Mouse (Mus musculus) stomach, postnatal 0 days (tissue): Measurements from ENCODE around the gene Tbc1d21. TPM values are rescaled to one million over a fixed set of nuclear protein-coding genes. Genes with fewer than 3 reads are reported as not detected.
A peak's percentile ranks its signal among the peaks of the same experiment; 100 is the strongest.

Source experiments
- ATAC-seq: fragments of 200-750 bp; cut with Nextera tagmentation; 2 replicates; pipeline ENCODE4 v1.8.0; 2017; ENCODE audit not compliant: low FRiP score, low TSS enrichment
- DNase-seq: peaks from one replicate; pipeline ENCODE4 v3.0.0-alpha.2; 2016; ENCODE audit warnings: low spot score
- H3K27ac ChIP-seq: fragments of 300-500 bp; sonication (generic); replicated peaks from 2 replicates; pipeline ENCODE4 v1.5.1; 2014; ENCODE audit warnings: mild to moderate bottlenecking, control low read depth
- H3K27me3 ChIP-seq: fragments of 300-500 bp; sonication (generic); 2 replicates; pipeline ENCODE4 v1.6.1; 2014; ENCODE audit warnings: low read length; ENCODE audit not compliant: control insufficient read depth, insufficient read depth
- H3K36me3 ChIP-seq: fragments of 300-500 bp; sonication (generic); 2 replicates; pipeline ENCODE4 v1.6.1; 2014; ENCODE audit warnings: low read length, mixed read lengths; ENCODE audit not compliant: control insufficient read depth, insufficient read depth
- H3K4me1 ChIP-seq: fragments of 300-500 bp; sonication (generic); replicated peaks from 2 replicates; pipeline ENCODE4 v1.6.1; 2014; ENCODE audit warnings: antibody characterized with exemption; ENCODE audit not compliant: control insufficient read depth, insufficient read depth
- H3K4me2 ChIP-seq: fragments of 300-500 bp; sonication (generic); replicated peaks from 2 replicates; pipeline ENCODE4 v1.6.1; 2014; ENCODE audit warnings: low read depth, mild to moderate bottlenecking, control low read depth, moderate library complexity
- H3K4me3 ChIP-seq: fragments of 300-500 bp; sonication (generic); 2 replicates; pipeline ENCODE4 v1.5.1; 2014; ENCODE audit warnings: low read depth, low read length, control low read depth
- H3K9ac ChIP-seq: fragments of 300-500 bp; sonication (generic); 2 replicates; pipeline ENCODE4 v1.6.1; 2014; ENCODE audit warnings: mild to moderate bottlenecking, low read length, control low read depth, mixed read lengths
- H3K9me3 ChIP-seq: fragments of 300-500 bp; sonication (generic); 2 replicates; pipeline ENCODE4 v1.6.1; 2016; ENCODE audit warnings: low read length; ENCODE audit not compliant: control insufficient read depth
- CTCF ChIP-seq: IDR thresholded peaks from 2 replicates; pipeline ENCODE4 v1.5.1; 2016; ENCODE audit warnings: antibody characterized with exemption, low read depth, mild to moderate bottlenecking, moderate library complexity
- EP300 ChIP-seq: optimal IDR thresholded peaks from 2 replicates; pipeline ENCODE3; 2016; ENCODE audit warnings: antibody characterized with exemption
- WGBS: fragments of 180-500 bp; shearing (Covaris S2); extraction: QIAGEN DNeasy Blood & Tissue Kit; methylation state at CpG from one replicate; pipeline ENCODE4 v1.1.7; 2014; 5-methylcytosine and 5-hydroxymethylcytosine counted together
- polyA plus RNA-seq: library from polyadenylated mRNA; unstranded; fragments of >200 nt; fragmentation: Nextera tagmentation; extraction: Ambion mirVana; gene quantifications from 2 replicates; pipeline ENCODE4 v1.2.1, GENCODE M21; 2015

Tbc1d21 gene
- polyA plus RNA-seq, 1 experiment from 2014 or later: not detected

DNA sequence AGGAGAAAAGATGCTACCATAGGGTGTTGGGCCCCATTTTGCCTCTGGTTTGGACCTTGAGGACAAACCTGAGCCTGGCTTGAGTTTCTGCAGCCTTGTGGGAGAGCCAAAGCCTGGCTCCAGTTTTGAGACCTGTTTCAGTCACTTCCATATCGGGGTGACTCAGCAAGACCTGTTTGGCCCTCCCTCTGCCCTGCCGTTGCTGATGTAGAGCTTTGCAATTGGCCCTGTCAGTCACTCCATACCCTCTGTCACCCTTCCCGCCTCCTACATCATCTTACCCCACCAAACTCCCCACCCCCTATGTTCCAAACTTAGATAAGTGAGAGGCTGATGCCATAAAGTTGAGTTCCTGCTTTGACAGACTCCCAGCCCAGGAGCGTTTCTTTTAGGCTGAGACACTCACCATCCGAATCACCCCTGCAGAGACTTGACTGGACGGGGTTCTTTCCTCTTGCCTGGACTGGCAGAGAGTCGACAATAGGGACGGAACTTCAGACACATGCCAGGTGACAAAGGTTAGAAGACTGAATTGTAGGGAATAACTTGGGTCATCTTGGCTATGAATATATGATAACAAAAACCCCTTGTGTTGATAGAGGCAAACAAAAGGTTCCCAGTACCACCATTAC, 33.5 kb downstream of the Tbc1d21 start:
- no peak overlapping the region for H3K4me2 ChIP-seq

DNA sequence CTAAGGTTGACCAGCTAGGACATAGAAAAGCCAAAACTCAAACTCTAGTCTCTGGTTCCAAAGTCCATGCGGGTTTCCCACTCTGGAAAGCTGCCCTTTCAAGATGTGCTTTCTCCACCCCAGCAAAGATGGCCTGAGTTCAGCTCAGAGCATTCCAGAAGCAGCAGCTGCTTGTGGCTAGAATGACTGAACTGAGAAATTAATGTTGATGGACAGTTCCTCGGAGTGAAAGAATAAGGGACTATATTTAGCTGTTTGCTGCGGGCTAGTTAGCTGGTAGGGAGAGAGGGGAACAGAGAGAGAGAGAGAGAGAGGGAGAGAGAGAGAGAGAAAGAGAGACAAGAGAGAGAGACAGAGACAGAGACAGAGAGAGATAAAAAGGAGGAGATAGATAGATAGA, 39.0 kb downstream of the Tbc1d21 start:
- Histone ChIP-seq H3K9ac (no peak overlapping the region), H3K36me3 (no peaks in the 10 kb centered on the region), H3K4me3 (no peak overlapping the region), H3K4me1 (no peaks in the 10 kb centered on the region), H3K9me3 (no peaks in the 10 kb centered on the region), H3K27ac (no peak overlapping the region), H3K27me3 (no peaks in the 10 kb centered on the region), H3K4me2 (no peak overlapping the region)
- no peak for TF ChIP-seq CTCF
- TF ChIP-seq EP300: no peak
- 50% methylated on average over 3 of the region's 3 CpGs for WGBS
- ATAC-seq (no peak), DNase-seq (no peak)

More for the DNA sequence above, 33.5 kb downstream of the Tbc1d21 start:
- no peaks in the 10 kb centered on the region for H3K27me3 ChIP-seq
- no peak overlapping the region for H3K9ac ChIP-seq
- no peaks in the 10 kb centered on the region for H3K36me3 ChIP-seq
- H3K4me3 ChIP-seq: no peak overlapping the region
- ATAC-seq (no peak), DNase-seq (no peak)
- no peaks in the 10 kb centered on the region for H3K9me3 ChIP-seq
- TF ChIP-seq EP300 (no peak), CTCF (no peak)
- no peaks in the 10 kb centered on the region for H3K4me1 ChIP-seq
- WGBS: 56% methylated on average over 8 of the region's 8 CpGs
- no peak overlapping the region for H3K27ac ChIP-seq

DNA sequence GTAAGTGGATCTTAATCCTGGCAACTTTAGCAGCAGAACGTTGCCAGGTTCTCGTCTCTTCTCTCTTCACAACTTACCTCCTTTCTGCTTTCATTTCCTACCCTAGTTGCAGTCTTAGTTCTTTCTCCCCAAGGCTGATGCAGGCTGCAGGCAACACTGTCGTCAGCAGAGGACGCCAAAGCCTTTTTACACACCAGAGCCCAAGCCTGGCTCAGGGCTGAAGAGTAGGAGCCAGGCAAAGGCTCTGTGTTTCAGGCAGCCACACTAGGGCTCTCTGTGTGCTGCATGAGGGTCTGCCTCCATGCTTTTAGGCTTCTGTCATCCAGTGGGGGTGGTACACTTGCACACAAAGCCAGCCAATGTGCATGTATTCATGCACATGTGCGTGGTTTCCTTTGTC, 40.0 kb downstream of the Tbc1d21 start:
- peak; percentile 63 for DNase-seq
- Histone ChIP-seq H3K36me3 (no peaks in the 10 kb centered on the region), H3K27ac (no peak overlapping the region), H3K4me2 (no peak overlapping the region), H3K9ac (no peak overlapping the region), H3K9me3 (no peaks in the 10 kb centered on the region), H3K27me3 (no peaks in the 10 kb centered on the region), H3K4me3 (no peak overlapping the region), H3K4me1 (no peaks in the 10 kb centered on the region)
- TF ChIP-seq EP300: no peak
- peak; percentile 93 for TF ChIP-seq CTCF
- peak; percentile 38; the same call in 1 of the 2 replicates for ATAC-seq
- WGBS: 25% methylated on average over 5 of the region's 5 CpGs

DNA sequence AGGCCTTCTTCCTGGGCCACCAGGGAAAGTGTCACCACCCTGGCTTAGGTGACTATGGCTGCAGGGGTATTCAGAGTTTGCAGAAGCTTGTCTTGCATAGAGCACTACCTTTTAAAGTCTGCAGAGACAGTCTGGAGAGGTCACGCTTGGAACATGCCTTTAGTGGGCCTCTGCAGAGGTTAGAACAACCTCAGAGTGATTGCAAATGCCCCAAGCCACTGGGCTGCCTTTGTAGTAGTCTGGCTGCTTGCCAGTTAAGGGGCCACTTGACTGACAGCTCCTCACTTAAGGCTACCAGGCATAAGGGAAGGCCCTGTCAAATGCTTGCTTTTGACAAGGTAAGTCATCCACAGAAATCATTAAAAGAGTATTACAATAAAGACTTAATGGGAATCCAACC, 42.9 kb downstream of the Tbc1d21 start:
- H3K4me2 ChIP-seq: no peak overlapping the region
- H3K27ac ChIP-seq: no peak overlapping the region
- DNase-seq (no peak), ATAC-seq (no peak)
- no peaks in the 10 kb centered on the region for H3K4me1 ChIP-seq
- no peaks in the 10 kb centered on the region for H3K36me3 ChIP-seq
- 50% methylated on average over 1 of the region's 1 CpGs for WGBS
- TF ChIP-seq CTCF: no peak
- TF ChIP-seq EP300: no peak
- no peak overlapping the region for H3K9ac ChIP-seq
- no peak overlapping the region for H3K4me3 ChIP-seq
- no peaks in the 10 kb centered on the region for H3K27me3 ChIP-seq
- H3K9me3 ChIP-seq: no peaks in the 10 kb centered on the region

DNA sequence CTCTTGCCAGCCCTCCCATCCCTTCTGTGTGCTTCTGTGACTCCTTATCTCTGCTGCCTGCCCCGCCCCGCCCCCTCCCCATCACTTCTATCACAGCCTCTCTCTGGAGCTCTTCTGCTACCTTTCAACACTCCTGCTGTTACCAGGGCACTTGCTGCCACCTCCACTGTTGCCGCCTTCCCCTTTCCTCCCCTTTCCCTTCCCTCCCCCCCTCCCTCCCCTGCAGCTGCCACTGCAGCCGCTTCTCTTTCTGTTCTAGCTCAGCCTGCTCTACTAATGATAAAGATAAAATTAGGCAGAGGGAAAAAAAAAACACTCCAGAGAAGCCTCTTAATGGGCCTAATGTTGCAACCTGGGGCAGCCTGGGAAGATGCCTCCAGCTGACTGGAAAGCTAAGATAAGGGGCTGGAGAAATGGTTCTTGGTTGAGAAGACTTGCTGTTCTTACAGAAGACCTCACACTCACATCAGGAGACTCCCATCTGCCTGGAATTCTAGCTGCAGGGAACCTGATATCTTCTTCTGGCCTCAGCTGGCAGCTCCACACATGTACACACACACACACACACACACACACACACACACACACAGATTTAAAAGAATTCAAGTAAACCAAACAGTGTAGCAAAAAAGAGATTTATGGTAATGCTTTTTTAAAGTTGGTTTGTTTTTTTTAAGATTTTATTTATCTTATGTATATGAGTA, 43.6 kb downstream of the Tbc1d21 start:
- H3K4me3 ChIP-seq: no peak overlapping the region
- H3K36me3 ChIP-seq: no peaks in the 10 kb centered on the region
- ATAC-seq: no peak
- DNase-seq: no peak
- no peaks in the 10 kb centered on the region for H3K27me3 ChIP-seq
- TF ChIP-seq CTCF (no peak), EP300 (no peak)
- H3K27ac ChIP-seq: no peak overlapping the region
- no peak overlapping the region for H3K4me2 ChIP-seq
- WGBS: 30% methylated on average over 4 of the region's 4 CpGs
- H3K9me3 ChIP-seq: no peaks in the 10 kb centered on the region
- no peaks in the 10 kb centered on the region for H3K4me1 ChIP-seq
- H3K9ac ChIP-seq: no peak overlapping the region

DNA sequence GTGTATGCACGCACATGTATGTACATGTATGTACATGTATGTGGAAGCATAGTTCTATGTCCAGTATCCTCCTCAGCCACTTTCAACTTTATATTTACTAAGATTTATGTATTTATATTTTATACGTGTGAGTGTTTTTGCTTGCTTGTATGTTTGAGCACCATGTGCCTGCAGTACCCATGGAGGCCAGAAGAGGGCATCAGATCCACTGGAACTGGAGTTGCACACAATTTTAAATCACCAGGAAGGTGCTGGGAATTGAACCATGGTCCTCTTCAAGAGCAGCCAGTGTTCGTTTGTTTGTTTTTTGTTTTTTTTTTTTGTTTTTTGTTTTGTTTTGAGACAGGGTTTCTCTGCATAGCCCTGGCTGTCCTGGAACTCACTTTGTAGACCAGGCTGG, 48.6 kb downstream of the Tbc1d21 start:
- Histone ChIP-seq H3K4me2 (no peak overlapping the region), H3K4me3 (no peak overlapping the region), H3K4me1 (no peaks in the 10 kb centered on the region), H3K9ac (no peak overlapping the region), H3K27me3 (no peaks in the 10 kb centered on the region), H3K36me3 (no peaks in the 10 kb centered on the region), H3K27ac (no peak overlapping the region), H3K9me3 (no peaks in the 10 kb centered on the region)
- 94% methylated on average over 3 of the region's 3 CpGs for WGBS
- no peak for DNase-seq
- TF ChIP-seq CTCF: peak; percentile 50
- no peak for TF ChIP-seq EP300
- ATAC-seq: no peak
